Mouse (Mus musculus): ENCODE measurements around the gene Map3k9.

GRCm38 (mm10) chr12:81810417-81810816, 29.4 kb upstream of the Map3k9 start:
- TF ChIP-seq CTCF (IDR thresholded peaks at IDR 0.05; ENCODE audit: control insufficient read depth, insufficient read depth, low read length) (no peak), POLR2A (IDR thresholded peaks at IDR 0.05; ENCODE audit: borderline replicate concordance, control insufficient read depth, low read depth, low read length) (no peak)

Data from bone marrow, adult 2 months (tissue).